Mouse (Mus musculus): ENCODE results near the gene Sucla2. TPM values are rescaled to one million over a fixed set of nuclear protein-coding genes. Genes with fewer than 3 reads are reported as not detected.

The Sucla2 gene
- total and polyA plus RNA-seq, 3 experiments = 51.9 to 98.4 (median 60.3) TPM

DNA sequence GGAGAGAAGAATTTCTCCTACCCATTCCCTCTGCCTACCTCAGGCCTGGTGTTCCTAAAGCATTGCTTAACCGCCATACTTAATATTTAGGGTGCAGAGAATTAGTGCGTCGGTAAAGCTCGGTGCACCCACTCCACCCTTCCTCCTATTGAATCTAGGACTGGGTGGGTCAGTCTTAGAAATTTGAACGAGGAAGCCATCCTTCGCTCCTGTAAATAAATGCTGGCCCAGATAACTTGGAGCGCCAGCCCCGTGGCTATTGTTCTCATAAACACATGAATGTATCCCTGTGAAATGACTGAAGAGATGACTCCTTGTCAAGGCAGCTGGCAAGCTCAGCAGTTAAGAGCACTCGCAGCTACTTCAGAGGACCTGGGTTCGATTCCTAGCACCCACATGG is 48.0 kb upstream of the Sucla2 start:
- no peak for TF ChIP-seq GABPA (IDR thresholded peaks at IDR 0.05; ENCODE audit: insufficient replicate concordance, low read depth, low read length)
- no peak for TF ChIP-seq TCF12 (IDR thresholded peaks at IDR 0.05; ENCODE audit: low read depth, low read length)
- TF ChIP-seq MXI1 (IDR thresholded peaks at IDR 0.05; ENCODE audit: low read depth, low read length) = no peak
- no peak for TF ChIP-seq JUN (IDR thresholded peaks at IDR 0.05; ENCODE audit: insufficient read depth, low read depth, low read length)
- TF ChIP-seq NRF1 (IDR thresholded peaks at IDR 0.05; ENCODE audit: low read depth, low read length) = no peak
- no peak for TF ChIP-seq IRF4 (IDR thresholded peaks at IDR 0.05; ENCODE audit: low read depth, low read length)
- no peak for TF ChIP-seq EP300 (IDR thresholded peaks at IDR 0.05; ENCODE audit: low read length)
- TF ChIP-seq PAX5 (IDR thresholded peaks at IDR 0.05; ENCODE audit: low read length) = no peak
- no peak for TF ChIP-seq SIN3A (IDR thresholded peaks at IDR 0.05; ENCODE audit: low read length)
- TF ChIP-seq USF1 (IDR thresholded peaks at IDR 0.05; ENCODE audit: low read depth, low read length) = no peak
- no peak for TF ChIP-seq ETS1 (conservative IDR thresholded peaks at IDR 0.05; ENCODE audit: low read depth, low read length)
- no peak for TF ChIP-seq MYC (IDR thresholded peaks at IDR 0.05; ENCODE audit: low read depth, low read length)
- no peak for TF ChIP-seq CHD2 (IDR thresholded peaks at IDR 0.05; ENCODE audit: low read length)
- no peak for TF ChIP-seq NELFE (IDR thresholded peaks at IDR 0.05; ENCODE audit: low read depth, low read length)
- no peak for TF ChIP-seq BHLHE40 (IDR thresholded peaks at IDR 0.05; ENCODE audit: low read depth, low read length)
- no peak for TF ChIP-seq RCOR1 (conservative IDR thresholded peaks at IDR 0.05; ENCODE audit: low read depth, low read length)
- no peak for TF ChIP-seq ZC3H11A (IDR thresholded peaks at IDR 0.05; ENCODE audit: low read depth, low read length)
- TF ChIP-seq UBTF (IDR thresholded peaks at IDR 0.05; ENCODE audit: low read depth, low read length) = no peak
- no peak for TF ChIP-seq POLR2A (IDR thresholded peaks at IDR 0.05; ENCODE audit: low read depth, low read length)
- DNase-seq (ENCODE audit: extremely low read depth) = no peak
- Histone ChIP-seq H3K9me3 (replicated peaks; ENCODE audit: low read length) (no peaks in the 10 kb centered on the region), H3K4me1 (ENCODE audit: control insufficient read depth in 1 of 2, insufficient read depth in 2 of 2) (peaks cover 2 to 15% of the 10 kb centered on the region in 2 experiments), H3K4me2 (ENCODE audit: insufficient read depth, low read depth, poor library complexity, severe bottlenecking) (no peak overlapping the region), H3K27ac (ENCODE audit: insufficient read depth, low read depth) (no peak overlapping the region), H3K9ac (ENCODE audit: insufficient read depth, low read depth) (no peak overlapping the region), H3K36me3 (replicated peaks in 1 of 2; ENCODE audit: control insufficient read depth in 1 of 2, insufficient read depth in 1 of 2, low read length in 1 of 2) (no peaks in the 10 kb centered on the region), H3K79me2 (replicated peaks; ENCODE audit: control insufficient read depth, extremely low read depth, insufficient read depth, poor library complexity, severe bottlenecking) (no peaks in the 10 kb centered on the region), H3K27me3 (replicated peaks) (no peaks in the 10 kb centered on the region), H3K4me3 (replicated peaks in 1 of 3; ENCODE audit: low read depth in 2 of 3, low read length in 2 of 3, poor library complexity in 1 of 3) (no peak overlapping the region)
- in situ Hi-C loops (cut with MboI; ENCODE audit: low pct_ligation_motif_present, low pct_unique_long_range_greater_than_20kb, low sequenced_read_pairs) = no loop called here
- dilution Hi-C loops (cut with MboI; ENCODE audit: extremely low pct_ligation_motif_present, extremely low pct_unique_long_range_greater_than_20kb, low sequenced_read_pairs) = no loop called here

DNA sequence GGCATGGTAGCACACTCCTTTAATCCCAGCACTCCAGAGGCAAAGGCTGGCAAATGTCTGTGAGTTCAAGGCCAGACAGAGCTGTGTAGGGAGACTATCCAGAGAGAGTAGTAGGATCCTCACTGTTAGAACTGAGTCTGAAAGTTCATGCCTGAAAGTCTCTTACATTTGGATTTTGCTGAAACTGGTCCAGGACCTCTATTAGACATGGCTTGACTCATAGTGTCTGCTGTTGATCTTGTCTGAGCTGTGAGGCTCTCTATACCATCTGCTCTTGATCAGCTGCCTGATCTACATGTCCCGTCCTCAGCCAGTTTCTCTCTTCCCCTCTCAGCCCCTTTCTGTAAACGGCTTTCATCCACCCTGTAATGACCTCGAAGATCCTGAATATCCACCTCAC is 46.8 kb upstream of the Sucla2 start:
- Histone ChIP-seq H3K27me3 (replicated peaks) (no peaks in the 10 kb centered on the region), H3K79me2 (replicated peaks; ENCODE audit: control insufficient read depth, extremely low read depth, insufficient read depth, poor library complexity, severe bottlenecking) (no peaks in the 10 kb centered on the region), H3K9me3 (replicated peaks; ENCODE audit: low read length) (no peaks in the 10 kb centered on the region), H3K36me3 (replicated peaks in 1 of 2; ENCODE audit: control insufficient read depth in 1 of 2, insufficient read depth in 1 of 2, low read length in 1 of 2) (no peaks in the 10 kb centered on the region), H3K4me3 (replicated peaks in 1 of 3; ENCODE audit: low read depth in 2 of 3, low read length in 2 of 3, poor library complexity in 1 of 3) (no peak overlapping the region), H3K4me1 (ENCODE audit: control insufficient read depth in 1 of 2, insufficient read depth in 2 of 2) (peaks cover 6 to 15% of the 10 kb centered on the region in 2 experiments), H3K27ac (ENCODE audit: insufficient read depth, low read depth) (no peak overlapping the region), H3K9ac (ENCODE audit: insufficient read depth, low read depth) (no peak overlapping the region), H3K4me2 (ENCODE audit: insufficient read depth, low read depth, poor library complexity, severe bottlenecking) (no peak overlapping the region)
- in situ Hi-C loops (cut with MboI; ENCODE audit: low pct_ligation_motif_present, low pct_unique_long_range_greater_than_20kb, low sequenced_read_pairs) (no loop called here), dilution Hi-C loops (cut with MboI; ENCODE audit: extremely low pct_ligation_motif_present, extremely low pct_unique_long_range_greater_than_20kb, low sequenced_read_pairs) (no loop called here)
- DNase-seq (ENCODE audit: extremely low read depth) = no peak
- TF ChIP-seq GABPA (IDR thresholded peaks at IDR 0.05; ENCODE audit: insufficient replicate concordance, low read depth, low read length) (no peak), POLR2AphosphoS2 (IDR thresholded peaks at IDR 0.05; ENCODE audit: low read depth, low read length) (no peak), USF1 (IDR thresholded peaks at IDR 0.05; ENCODE audit: low read depth, low read length) (no peak), USF2 (conservative IDR thresholded peaks at IDR 0.05; ENCODE audit: low read depth, low read length) (no peak), HCFC1 (IDR thresholded peaks at IDR 0.05; ENCODE audit: low read depth, low read length) (no peak), ZKSCAN1 (IDR thresholded peaks at IDR 0.05; ENCODE audit: borderline replicate concordance, low read depth, low read length) (no peak), IRF4 (IDR thresholded peaks at IDR 0.05; ENCODE audit: low read depth, low read length) (no peak), NRF1 (IDR thresholded peaks at IDR 0.05; ENCODE audit: low read depth, low read length) (no peak), MXI1 (IDR thresholded peaks at IDR 0.05; ENCODE audit: low read depth, low read length) (no peak), TBP (conservative IDR thresholded peaks at IDR 0.05; ENCODE audit: low read depth, low read length) (no peak)
